Mouse (Mus musculus) erythroblast, adult 5-6 weeks (primary cell): ENCODE measurements around the gene Gm9958. TPM values are rescaled to one million over a fixed set of nuclear protein-coding genes. Genes with fewer than 3 reads are reported as not detected.
A peak's percentile ranks its signal among the peaks of the same experiment; 100 is the strongest.

Experiments
- ATAC-seq: replicated peaks from 2 replicates; pipeline ENCODE4 v1.8.0; 2016; ENCODE audit warnings: moderate number of reproducible peaks, mild to moderate bottlenecking, moderate TSS enrichment, inconsistent platforms; ENCODE audit not compliant: poor library complexity, low FRiP score, severe bottlenecking
- total RNA-seq, 2 experiments: library from RNA; stranded (forward) in 1 of 2; stranded (reverse) in 1 of 2; fragments of 150-400 nt in 1 of 2; fragments of 200-764, 138-1000 nt in 1 of 2; gene quantifications; 2 replicates each; pipeline versions ENCODE4 v1.2.3 to v1.2.4; 2015 to 2017; ENCODE audit warnings: low replicate concordance in 2 of 2

Gene Gm9958
- 6.0 TPM in 1 of 2 replicates, not detected in the other for total RNA-seq (2015; ENCODE audit: low replicate concordance)
- not detected in 2 replicates for total RNA-seq (2017; ENCODE audit: low replicate concordance)

DNA sequence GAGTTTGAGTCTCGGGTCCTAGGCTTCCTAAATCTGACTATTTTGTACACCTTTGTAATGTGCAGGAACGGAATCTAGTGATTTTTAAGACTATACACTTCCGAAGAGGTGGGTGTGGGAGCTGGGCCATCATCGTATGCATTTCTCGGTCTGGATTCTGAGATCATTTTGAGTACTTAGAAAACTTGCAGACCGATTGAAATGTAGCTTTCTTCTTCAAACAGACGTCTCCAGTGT lies at the start of gene Gm9958:
Gm9958 (plus strand) TSS at position 138 of the 237 bp plus-strand sequence.
- ATAC-seq: no peak

DNA sequence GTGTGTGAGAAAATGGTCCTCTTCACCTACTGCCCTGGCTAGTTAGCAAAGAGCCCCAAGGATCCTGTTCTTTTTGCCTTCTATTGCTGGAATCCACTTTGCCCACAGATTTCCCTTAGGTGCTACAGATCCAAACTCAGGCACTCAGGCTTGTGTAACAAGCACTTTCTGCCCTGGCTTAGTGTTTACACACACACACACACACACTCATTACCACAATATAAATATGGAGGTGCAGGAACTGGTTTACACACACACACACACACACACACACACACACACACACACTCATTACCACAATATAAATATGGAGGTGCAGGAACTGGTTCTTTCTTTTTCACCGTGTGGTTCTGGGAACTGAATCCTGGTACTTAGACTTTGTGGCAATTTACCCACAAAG lies 35.9 kb upstream of the Gm9958 start:
- ATAC-seq: no peak

DNA sequence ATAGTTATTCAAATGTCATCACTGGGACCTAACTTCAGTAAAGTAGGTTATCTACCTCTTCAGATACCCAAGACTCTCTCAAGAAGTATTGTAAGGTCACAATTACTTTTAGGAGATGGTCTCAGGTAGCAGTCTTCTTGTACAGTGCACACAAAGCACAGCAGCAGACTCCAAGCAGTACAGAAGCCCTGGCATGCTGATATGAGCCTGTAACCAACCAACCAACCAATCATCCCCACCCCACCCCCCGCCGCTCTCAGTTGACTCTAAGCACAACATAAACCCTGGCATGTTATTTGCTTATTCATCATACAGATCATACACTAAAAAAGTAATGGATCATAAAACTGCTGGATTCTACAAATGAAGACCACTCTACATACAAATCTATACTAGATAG lies 34.5 kb upstream of the Gm9958 start:
- 0 out of 2 replicates have a peak, but pooled peaks have one; percentile 57 for ATAC-seq

DNA sequence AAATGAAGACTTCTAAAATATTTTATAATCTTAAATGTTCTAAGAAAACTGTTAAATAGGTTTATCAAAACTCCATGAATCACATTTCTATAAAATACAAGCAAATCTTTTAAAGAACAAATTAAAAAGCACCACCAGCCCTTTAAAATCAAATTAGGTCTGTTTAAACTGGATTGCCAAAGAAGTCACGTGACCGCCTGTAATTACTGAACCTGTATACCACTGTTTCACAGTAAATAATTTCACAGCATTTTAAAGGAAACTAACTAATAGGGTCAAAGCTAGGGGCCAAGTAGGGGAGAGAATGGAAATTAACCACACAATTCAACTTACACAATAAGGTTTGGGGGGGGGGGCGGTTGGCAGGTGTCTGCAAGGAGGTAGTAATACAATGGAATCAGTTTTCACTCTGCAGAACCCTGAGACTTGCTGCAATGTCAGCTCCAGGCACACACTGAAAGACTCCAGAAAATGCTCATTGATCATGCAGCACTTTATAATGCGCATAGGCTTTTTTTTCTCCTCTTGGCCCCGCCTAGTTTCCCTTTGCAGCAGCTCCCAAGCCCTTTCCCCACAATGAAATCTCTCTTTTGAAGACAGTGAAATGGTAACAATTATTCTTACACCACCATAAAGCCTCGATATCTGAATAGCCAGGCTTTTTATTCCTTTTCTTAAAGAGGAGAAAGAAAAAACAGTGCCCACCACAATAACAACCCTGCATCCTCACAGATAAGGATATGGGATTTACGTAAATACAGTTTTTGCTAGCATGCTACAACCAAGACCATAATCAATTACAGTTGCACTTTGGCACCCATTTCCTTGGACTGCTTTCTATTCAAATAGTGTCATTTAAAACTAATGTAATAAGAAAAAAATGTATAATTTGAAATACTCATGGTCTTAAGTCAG lies 28.6 kb upstream of the Gm9958 start:
- no peak for ATAC-seq

DNA sequence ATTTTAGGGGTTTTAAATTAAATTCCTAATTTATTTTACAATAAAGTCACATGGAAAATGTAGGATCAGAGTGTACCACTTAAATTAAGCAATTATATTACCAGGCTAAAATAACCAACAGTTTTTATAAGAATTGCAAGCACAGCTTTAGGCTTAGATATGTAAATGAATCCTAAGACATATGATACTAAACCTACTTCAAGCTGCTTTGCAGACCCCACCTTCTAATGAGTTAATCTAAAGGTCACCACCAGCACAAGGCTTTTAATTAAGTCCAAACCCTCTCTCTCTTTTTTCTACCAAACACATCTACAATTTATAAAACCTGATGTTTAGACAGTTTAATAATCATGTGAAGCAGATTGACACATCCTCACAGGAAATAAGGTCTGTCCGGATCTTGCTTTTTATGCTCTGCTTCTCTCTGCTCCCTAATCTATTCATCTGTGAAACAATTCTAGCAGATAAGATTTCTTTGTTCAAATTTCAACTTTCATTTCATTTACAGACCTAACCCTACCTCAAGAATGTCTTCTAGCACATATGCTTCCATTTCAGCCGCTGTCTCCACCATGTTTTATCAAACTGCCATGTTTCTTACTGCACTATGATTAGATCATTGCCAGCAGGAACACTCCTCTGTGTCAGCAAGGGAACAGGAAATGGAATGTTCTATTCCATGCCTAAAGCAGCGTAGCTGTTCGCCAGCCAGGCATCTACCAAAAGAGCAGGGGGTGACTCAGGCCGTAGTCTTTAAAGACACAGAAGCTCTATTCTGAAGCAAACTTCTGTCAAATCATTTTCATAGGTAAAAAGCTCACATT lies 27.7 kb upstream of the Gm9958 start:
- ATAC-seq: no peak

DNA sequence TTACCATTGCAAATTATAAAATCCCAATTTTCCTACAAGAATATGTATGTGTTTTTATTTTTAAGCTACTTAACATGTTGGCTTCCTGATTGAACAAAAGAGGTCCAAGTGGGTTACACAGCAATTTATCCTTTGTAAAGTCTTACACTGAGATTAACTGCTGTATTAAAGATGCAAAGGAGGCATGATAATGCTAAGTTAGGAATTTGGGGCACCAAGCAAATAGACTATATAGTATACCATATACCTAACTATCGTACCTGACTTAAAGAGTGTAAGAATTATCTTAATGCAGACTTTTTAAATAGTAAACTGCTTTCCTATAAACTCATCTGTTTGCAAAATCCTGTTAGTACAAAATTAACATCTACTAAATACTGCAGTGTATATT lies 27.1 kb upstream of the Gm9958 start:
- no peak for ATAC-seq

DNA sequence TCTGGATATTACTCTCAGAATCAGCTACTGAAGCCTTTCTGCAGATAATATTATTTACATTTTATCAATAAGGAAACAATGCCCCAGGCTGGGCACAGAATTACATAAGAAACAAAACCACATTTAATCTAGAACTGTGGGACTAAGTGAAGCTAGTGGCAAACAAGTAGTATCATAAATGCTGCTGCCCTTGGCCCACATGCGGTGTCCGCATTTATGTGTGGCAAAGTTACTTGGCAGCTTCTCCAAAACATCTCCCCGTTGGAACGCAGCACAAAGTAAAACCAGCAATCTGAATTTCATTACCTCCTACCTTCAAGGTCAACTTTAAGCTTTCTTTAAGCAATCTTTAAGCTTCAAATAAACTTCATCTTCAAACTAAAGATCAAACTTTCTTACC lies 26.2 kb upstream of the Gm9958 start:
- no peak for ATAC-seq

DNA sequence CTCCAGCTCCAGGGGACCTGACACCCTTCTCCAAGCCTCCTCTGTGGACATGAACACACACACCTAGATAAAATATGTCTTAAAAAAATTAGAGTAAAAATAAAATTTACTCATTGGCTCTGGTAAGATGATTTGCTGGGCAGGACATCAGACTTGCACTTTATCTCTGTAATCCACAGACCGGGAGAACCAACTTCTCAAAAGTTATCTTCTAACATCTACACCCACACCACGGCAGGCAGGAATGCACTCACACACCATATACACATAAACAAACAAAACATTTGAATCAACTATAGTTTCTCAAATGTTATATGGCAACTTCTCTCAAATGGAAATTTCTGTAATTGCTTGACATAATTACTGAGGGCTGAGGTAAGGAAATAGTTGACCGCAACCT lies 20.1 kb upstream of the Gm9958 start:
- ATAC-seq: no peak

DNA sequence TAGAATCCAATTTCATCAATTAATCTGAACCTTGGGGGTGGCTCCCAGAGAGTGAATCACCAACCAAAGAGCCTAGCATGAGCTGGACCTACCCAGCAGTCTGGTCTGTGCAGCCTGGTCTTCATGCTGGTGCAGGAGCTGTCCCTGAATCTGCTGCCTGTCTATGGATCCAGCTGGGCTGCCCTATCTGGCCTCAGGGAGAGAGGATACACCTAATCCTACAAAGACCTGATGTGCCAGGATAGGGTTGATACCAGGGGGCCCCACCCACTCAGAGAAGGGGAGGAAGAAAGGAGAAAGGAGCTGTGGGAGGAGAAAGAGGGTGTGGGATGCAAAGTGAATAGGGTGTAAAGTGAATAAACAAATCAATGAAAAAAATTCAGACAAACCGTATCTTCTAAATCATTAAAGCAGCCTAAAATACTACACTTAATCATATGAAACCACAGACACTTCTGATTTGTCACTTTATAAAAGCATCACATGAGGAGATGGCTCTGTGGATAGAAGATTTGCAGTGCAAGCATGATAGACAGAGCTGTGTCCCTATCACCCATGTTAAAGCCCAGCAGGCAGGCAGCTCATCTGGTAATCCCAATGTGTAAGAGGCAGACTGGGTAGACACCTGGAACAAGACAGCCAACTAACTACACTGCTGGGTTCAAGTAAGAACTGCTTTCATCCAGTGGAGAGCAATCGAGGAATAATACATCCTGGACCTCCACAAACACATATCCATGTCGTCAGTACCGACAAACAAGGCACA lies 13.3 kb upstream of the Gm9958 start:
- ATAC-seq: peak; percentile 26; the same call in 1 of the 2 replicates

DNA sequence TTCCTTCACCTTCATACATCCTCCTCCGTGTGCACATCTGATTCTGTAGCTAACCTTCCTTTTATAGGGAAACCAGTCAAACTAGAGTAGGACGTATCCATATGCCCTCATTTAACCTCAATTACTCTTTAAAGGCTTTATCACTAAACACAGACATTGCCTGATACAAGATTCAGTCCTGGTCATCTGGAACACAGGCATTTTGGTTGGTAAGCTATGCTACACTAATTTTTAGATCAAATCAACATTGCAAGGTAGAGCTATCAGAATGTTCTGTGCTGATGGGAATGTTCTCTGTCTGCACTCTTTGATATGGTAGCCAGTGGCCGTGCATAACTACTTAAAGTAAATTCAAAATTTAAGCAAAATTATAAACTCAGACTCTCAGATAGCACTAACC lies 11.2 kb upstream of the Gm9958 start:
- ATAC-seq: 0 out of 2 replicates have a peak, but pooled peaks have one; percentile 36

DNA sequence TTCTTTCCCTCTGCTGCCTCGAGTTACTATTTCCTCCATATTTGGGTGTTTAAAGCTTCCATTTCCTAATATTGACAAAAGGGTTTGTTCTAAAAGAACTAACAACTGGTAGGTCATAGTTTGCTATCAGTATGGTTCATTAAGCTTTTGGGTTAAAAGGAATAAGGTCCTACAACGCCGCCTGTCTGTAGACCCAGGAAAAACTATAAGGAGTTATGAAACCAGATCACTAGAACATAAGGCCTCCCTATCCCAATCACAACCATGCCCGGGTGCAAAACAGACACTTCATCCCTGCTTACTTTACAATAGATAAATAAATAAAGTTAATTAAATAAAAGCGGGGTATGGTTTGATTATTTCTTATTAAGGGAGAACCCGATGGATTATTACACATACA lies 2.5 kb upstream of the Gm9958 start:
- peak; percentile 82 for ATAC-seq

DNA sequence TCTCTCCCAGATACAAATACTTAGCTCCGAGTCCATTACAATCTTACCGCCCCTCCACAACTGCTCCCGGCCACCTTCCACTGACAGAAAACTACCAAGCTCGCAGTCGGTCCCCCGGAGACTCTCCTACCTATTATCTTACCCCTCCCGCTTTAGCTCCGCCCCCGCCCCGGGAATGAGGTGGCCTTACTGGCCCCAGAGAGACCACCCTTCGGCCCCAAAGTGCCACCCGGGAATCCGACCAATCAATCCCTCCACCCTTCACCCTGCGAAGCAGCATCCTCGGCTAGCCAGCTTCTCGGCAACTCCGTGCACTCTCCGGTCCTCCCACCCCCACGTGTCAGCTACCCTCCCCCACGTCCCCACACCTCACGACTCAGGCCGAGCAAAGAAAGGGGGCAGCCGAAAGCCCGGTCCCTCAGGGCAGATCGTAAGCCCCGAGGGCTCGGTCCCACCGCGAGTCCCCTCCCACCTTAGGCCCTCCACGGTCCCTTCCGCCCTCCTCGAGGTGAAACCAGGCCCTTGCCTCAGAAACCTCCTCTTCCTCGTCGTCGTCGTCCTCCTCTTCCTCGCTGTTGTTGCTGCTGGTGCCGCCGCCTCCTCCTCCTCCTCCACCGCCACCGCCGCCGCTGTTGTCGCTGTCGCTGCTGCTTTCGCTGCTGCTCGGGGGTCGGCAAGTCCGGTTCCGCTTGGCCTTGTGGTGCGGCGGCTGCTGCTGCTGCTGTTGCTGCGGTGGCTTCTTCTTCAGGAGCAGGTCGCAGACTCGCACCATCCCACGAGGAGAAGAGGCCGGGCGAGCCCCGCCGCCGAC lies 1.7 kb upstream of the Gm9958 start:
- ATAC-seq: peak; percentile 48

DNA sequence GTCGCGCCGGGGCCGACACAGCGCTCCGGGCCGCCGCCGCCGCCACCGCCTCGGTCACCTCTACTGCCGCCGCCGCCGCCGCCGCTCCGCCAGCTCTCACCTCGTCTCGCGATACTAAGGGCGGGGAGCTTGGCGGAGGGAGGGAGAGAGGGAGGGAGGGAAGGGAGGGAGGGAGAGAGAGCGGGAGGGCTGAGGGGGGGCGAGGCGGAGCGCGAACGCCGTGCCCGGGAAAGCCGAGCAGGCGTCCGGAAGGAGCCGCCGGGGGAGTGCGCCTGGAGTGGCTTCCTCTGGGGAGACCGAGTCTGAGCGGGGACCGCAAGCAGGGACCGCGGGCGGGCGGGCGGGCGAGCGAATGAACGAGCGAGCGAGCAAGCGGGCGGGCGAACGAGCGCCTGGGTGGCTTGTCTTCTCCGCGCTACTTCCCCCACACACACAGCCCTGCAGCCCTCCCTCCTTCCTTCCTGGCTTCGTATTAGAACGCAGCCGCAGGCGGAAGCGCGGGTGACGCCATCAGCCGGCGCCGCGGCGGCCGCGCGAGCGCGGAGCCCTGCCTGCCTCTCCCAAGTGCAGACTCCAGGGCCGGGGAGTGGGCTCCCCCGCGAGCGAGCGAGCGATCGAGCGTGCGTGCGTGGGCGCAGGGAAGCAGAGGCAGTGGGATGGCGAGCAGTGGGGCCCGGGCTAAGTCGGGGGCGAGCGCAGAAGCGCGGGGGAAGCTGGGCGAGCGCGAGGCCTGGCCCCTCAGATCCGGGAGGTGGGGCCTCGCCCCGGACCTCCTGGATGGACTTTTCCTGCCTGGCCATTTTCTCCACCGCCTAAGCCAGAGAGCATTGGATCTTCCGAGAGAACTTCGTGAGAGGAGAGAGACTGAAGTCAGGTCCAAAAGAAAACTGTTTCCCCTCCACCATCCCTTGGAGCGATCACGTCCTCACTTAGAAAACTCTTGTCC lies 610 bp upstream of the Gm9958 start, which contains the start of gene Ankrd17:
Ankrd17 (minus strand) TSS at position 457 of the 946 bp plus-strand sequence.
- peak; percentile 86 for ATAC-seq

DNA sequence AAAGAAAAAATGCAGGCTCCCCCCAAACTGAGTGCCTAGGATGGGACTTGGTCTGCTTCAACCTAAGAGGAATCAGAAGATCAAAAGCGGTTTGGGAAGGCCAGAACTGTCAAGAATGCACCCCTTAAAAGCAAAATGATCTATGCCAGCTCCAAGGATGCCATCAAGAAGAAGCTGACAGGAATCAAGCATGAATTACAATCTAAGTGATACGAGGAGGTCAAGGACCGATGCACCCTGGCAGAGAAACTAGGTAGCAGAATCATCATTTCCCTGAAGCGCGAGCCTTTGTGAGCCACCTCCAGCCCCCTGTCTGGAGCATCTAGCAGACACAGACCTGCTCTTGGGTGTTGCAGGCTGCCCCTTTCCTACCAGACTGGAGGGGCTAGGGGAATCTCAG lies 3.4 kb downstream of the Gm9958 start:
- ATAC-seq: no peak

DNA sequence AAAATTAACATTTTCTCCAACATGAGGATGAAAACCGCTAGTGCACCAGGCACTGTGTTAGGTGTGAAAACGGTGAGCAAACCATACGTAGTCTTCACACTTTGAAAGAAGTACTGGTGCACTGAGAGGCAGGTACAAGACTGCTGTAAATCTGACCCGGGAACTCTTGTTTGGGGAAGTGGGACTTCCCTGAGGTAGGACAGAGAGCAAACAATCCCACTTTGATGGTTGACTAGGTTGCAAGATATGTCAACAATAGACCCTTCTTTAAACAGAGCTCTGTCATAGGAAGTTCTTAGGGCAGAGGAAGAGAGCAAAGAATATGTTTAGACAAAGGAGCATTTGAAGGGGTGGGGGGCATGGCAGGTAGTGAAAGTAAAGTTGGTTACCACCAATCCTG lies 6.7 kb downstream of the Gm9958 start:
- ATAC-seq: no peak

DNA sequence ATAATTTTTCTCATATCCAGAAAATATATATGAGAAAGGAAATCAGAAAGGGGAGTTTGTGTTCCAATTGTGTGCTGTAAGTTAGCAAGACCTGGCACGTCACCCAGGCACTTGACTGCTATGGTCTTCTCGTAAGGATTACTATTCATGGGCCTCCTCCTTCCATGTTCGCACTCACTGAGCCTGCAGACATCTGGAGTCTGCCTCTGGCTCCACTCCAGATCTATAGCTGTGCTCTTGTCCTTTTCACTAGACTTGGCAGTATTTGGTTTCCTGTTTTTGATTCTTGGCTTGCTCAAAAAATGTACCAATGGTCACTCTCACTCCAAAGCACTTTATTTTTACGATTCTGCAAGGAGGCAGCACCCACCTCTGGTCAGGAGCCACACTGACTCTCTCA lies 14.5 kb downstream of the Gm9958 start:
- no peak for ATAC-seq

DNA sequence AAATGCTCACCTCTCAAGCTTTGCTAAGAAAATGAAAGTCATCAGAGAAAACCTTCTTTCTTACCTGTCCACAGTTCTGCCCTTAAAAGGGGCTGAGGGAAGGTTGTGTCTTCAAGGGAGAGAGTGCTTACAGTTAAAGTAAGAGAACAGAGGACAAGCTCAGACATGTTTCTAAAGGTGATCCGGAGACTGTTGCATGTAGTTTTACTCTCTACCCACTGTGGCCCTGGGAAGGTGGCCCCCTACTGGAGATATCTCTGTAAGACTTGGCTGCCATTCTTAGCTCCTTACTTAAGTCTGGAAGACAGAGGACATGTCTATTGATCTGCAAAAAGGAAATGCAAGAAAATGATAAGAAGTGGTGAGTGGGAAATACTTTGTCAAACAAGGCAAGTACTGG lies 16.1 kb downstream of the Gm9958 start:
- ATAC-seq: peak; percentile 78

DNA sequence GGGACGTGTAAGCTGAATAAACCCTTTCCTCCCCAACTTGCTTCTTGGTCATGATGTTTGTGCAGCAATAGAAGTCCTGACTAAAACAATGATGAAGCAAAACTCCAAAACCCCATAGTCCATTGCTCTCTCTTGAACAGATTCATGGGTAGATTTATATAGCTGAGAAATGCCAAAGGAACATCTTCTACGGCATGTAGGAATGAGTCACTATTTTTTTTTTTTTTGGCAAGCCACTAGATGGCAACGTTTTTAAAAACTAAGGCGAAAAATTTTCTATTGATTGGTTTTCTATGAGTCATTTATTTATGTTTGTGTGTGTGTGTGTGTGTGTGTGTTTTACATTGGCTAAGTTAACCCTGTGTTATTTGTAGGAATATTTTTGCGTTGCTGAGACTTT lies 26.8 kb downstream of the Gm9958 start:
- ATAC-seq: no peak
